Mouse (Mus musculus): ENCODE measurements around the gene Plcd1. TPM values are rescaled to one million over a fixed set of nuclear protein-coding genes. Genes with fewer than 3 reads are reported as not detected.

The Plcd1 gene
- polyA plus RNA-seq, 1 experiment: 9.9 TPM

DNA sequence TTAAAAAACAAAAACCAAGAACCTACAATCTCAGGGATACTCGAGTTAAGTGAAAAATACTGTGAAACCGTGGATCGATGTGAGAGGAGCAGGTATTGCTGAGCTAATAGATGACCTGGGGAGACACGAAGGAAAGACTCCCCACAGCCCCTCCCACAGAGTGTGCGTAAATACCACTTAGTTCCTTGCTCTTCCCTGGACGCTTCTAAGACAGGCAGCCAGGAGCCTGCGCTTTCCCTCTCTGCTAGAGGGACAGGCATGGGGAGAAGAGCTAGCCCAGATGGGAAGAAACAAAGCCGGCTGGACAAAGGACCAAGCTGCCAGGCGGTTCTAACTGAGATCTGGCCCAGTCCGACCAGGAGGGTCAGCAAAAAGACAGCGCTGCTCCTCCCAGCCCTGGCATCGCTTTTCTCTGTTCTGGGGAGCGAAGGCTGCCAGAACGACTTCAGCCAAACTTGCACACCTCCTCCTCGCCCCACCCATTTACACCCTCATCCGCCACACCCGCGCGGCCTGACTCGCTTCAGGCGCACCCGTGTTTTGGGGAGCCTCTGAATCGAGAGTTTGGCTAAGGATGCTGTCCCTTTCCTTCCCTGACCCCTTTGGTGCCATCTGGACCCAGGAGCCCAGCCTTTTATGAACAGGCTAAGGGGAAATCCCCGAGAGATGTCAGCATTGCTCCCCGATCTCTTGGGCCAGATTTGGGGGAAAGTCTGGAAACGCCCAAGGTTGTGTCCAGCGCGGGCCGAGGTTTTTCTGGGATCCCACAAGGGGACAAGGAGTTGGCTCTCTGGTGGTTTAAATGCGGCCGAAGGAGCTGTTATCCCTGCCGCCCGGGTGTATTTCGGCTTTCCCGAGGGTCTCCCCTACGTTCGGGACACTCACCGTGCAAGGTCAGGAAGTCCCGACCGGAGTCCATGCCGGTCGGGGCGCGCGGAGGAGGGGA lies 556 bp downstream of the Plcd1 start:
- TF ChIP-seq POLR2A (IDR thresholded peaks at IDR 0.05; ENCODE audit: insufficient read length, low read depth): peak; percentile 38
- TF ChIP-seq POLR2AphosphoS2 (IDR thresholded peaks at IDR 0.05; ENCODE audit: insufficient read length, low read depth): no peak
- H3ac ChIP-seq (ENCODE audit: control insufficient read depth, insufficient read length): peak overlapping the region; percentile 67
- peak overlapping the region; percentile 84 for H3K4me2 ChIP-seq (ENCODE audit: low read depth)
- no peaks in the 10 kb centered on the region for H3K79me2 ChIP-seq (ENCODE audit: control insufficient read depth, insufficient read depth)
- no peaks in the 10 kb centered on the region for H3K27me3 ChIP-seq (ENCODE audit: control insufficient read depth, insufficient read depth, insufficient read length)
- peak overlapping the region; percentile 47 for H3K4me3 ChIP-seq
- no peaks in the 10 kb centered on the region for H3K36me3 ChIP-seq (ENCODE audit: control insufficient read depth, insufficient read depth)

DNA sequence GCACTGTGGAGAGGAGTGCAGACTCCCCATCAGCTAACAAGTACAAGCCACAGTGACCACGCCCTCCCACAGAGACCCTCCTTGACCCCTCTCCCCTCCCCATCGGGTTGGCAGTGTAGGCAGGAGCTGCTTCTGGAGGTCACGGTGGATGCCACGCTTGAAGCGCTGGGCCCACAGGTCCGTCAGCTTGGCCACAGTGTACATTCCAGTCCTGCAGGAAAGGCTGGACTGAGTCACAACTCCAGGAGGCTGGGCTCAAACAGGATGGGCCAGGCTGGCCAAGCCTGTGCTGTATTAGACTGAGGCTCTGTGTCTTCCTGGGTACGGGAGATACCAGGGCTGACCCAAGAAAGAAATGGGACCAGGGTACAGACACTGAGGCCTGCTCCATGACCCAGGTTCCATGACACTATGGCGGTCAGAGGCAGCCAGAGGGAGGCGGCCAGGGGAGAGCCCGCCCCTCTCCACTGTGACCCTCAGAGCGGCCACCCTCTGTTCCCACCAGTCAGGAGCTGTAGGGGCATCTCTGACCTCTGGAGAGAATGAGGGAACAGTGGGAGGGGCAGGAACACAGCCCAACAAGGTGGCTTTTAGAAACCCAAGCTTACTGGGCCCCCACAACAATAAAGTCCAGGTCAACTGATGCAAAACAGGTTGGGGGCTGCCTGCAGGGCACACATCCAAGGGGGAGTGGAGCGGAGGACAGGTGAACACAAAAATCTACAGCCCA lies 1.6 kb downstream of the Plcd1 start:
- no peaks in the 10 kb centered on the region for H3K36me3 ChIP-seq (ENCODE audit: control insufficient read depth, insufficient read depth)
- H3K79me2 ChIP-seq (ENCODE audit: control insufficient read depth, insufficient read depth): no peaks in the 10 kb centered on the region
- H3K27me3 ChIP-seq (ENCODE audit: control insufficient read depth, insufficient read depth, insufficient read length): no peaks in the 10 kb centered on the region
- peak overlapping the region; percentile 84 for H3K4me2 ChIP-seq (ENCODE audit: low read depth)
- no peak for TF ChIP-seq E2F4 (IDR thresholded peaks at IDR 0.05; ENCODE audit: insufficient read depth)
- no peak for TF ChIP-seq SRF (IDR thresholded peaks at IDR 0.05; ENCODE audit: control insufficient read depth, insufficient read length, low read depth)
- TF ChIP-seq REST (IDR thresholded peaks at IDR 0.05; ENCODE audit: insufficient read depth, insufficient read length): no peak
- TF ChIP-seq TCF3 (IDR thresholded peaks at IDR 0.05; ENCODE audit: insufficient read length, low read depth): no peak
- TF ChIP-seq USF1 (IDR thresholded peaks at IDR 0.05; ENCODE audit: low read depth): no peak
- no peak for TF ChIP-seq MYOG (IDR thresholded peaks at IDR 0.05; ENCODE audit: control insufficient read depth in 1 of 3, insufficient read depth in 1 of 3, insufficient read length in 2 of 3, low read depth in 2 of 3)
- no peak overlapping the region for H3ac ChIP-seq (ENCODE audit: control insufficient read depth, insufficient read length)
- H3K4me3 ChIP-seq: peak overlapping the region; percentile 47

DNA sequence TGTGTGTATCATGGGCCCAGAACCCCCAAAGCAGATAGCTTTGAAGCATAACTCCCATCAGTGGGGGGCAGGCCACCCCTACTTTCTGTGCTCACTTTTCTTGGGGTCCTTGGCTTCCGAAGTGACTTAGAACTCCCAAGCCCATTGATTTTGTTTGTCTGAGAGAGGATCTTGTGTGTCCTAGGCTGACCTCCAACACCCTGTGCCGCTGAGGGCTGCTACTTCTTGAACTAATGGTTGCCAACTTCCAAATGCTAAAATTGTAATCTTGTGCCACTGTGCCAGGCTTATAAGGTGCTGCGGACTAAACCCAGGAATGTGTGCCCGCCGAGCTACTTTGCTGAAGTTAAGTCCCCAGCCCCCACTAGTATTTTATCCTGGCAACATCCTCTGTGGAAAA lies 2.8 kb downstream of the Plcd1 start:
- Histone ChIP-seq H3ac (ENCODE audit: control insufficient read depth, insufficient read length) (no peak overlapping the region), H3K36me3 (ENCODE audit: control insufficient read depth, insufficient read depth) (no peaks in the 10 kb centered on the region), H3K4me3 (no peak overlapping the region), H3K79me2 (ENCODE audit: control insufficient read depth, insufficient read depth) (no peaks in the 10 kb centered on the region), H3K4me2 (ENCODE audit: low read depth) (no peak overlapping the region), H3K27me3 (ENCODE audit: control insufficient read depth, insufficient read depth, insufficient read length) (no peaks in the 10 kb centered on the region)
- TF ChIP-seq POLR2AphosphoS2 (IDR thresholded peaks at IDR 0.05; ENCODE audit: insufficient read length, low read depth) (no peak), SRF (IDR thresholded peaks at IDR 0.05; ENCODE audit: control insufficient read depth, insufficient read length, low read depth) (no peak), E2F4 (IDR thresholded peaks at IDR 0.05; ENCODE audit: insufficient read depth) (no peak), TCF12 (IDR thresholded peaks at IDR 0.05; ENCODE audit: insufficient read depth, poor library complexity, severe bottlenecking) (no peak)

- H3ac ChIP-seq (ENCODE audit: control insufficient read depth, insufficient read length): no peak overlapping the region
- no peaks in the 10 kb centered on the region for H3K79me2 ChIP-seq (ENCODE audit: control insufficient read depth, insufficient read depth)
- H3K4me3 ChIP-seq: no peak overlapping the region
- H3K4me2 ChIP-seq (ENCODE audit: low read depth): no peak overlapping the region
- no peak for TF ChIP-seq TCF3 (IDR thresholded peaks at IDR 0.05; ENCODE audit: insufficient read length, low read depth)
- no peak for TF ChIP-seq MYOD1 (IDR thresholded peaks at IDR 0.05; ENCODE audit: control insufficient read depth in 1 of 3, insufficient read length in 2 of 3, low read depth in 2 of 3)
- no peak for TF ChIP-seq MAX (IDR thresholded peaks at IDR 0.05; ENCODE audit: low read depth)
- no peak for TF ChIP-seq USF1 (IDR thresholded peaks at IDR 0.05; ENCODE audit: low read depth)
- TF ChIP-seq SRF (IDR thresholded peaks at IDR 0.05; ENCODE audit: control insufficient read depth, insufficient read length, low read depth): no peak
- no peak for TF ChIP-seq MYOG (IDR thresholded peaks at IDR 0.05; ENCODE audit: control insufficient read depth in 1 of 3, insufficient read depth in 1 of 3, insufficient read length in 2 of 3, low read depth in 2 of 3)
- no peak for TF ChIP-seq TCF12 (IDR thresholded peaks at IDR 0.05; ENCODE audit: insufficient read depth, poor library complexity, severe bottlenecking)
- no peaks in the 10 kb centered on the region for H3K36me3 ChIP-seq (ENCODE audit: control insufficient read depth, insufficient read depth)
- H3K27me3 ChIP-seq (ENCODE audit: control insufficient read depth, insufficient read depth, insufficient read length): no peaks in the 10 kb centered on the region
Observed at GRCm38 (mm10) chr9:119089437-119089836, 3.9 kb downstream of the Plcd1 start.

DNA sequence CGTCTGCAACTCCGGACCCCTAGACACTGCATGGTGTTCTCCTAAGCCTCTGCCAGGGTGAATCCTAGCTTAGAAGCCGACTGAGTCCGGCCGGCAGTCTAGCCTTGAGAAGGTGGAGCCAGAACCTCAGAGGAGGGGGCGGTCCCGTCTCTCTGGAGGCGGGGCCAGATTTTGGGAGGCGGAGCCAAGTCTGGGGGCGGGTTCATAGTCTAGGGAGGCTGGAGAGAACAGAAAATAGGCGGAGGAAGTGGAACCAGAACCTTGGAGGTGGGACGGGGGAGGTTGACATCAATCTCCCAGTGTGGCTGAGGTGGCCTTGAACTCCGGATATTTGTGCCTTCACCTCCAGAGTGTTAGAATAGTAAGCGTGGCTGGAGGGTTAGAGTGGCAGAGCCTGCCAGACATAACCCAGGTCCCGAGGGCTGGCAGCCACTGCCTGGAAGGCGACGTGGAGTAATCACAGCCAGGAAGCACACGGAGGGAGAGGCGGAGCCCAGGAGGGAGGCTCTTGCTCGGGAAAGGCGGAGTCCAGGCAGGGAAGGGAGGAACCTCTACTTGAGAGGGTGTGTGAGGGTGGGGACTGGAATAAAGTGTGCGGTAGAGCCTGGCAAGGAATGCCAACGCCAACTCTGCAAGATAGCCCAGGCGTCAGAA lies 5.0 kb downstream of the Plcd1 start:
- Histone ChIP-seq H3ac (ENCODE audit: control insufficient read depth, insufficient read length) (no peak overlapping the region), H3K27me3 (ENCODE audit: control insufficient read depth, insufficient read depth, insufficient read length) (no peaks in the 10 kb centered on the region), H3K36me3 (ENCODE audit: control insufficient read depth, insufficient read depth) (no peaks in the 10 kb centered on the region), H3K79me2 (ENCODE audit: control insufficient read depth, insufficient read depth) (no peaks in the 10 kb centered on the region), H3K4me2 (ENCODE audit: low read depth) (peak overlapping the region; percentile 69), H3K4me3 (peak overlapping the region; percentile 5)
- TF ChIP-seq POLR2A (IDR thresholded peaks at IDR 0.05; ENCODE audit: insufficient read length, low read depth) (peak; percentile 35), MYOG (IDR thresholded peaks at IDR 0.05; ENCODE audit: control insufficient read depth in 1 of 3, insufficient read depth in 1 of 3, insufficient read length in 2 of 3, low read depth in 2 of 3) (no peak), POLR2AphosphoS2 (IDR thresholded peaks at IDR 0.05; ENCODE audit: insufficient read length, low read depth) (no peak)

Measured in myocyte (in vitro differentiated cells).